Mouse (Mus musculus) embryo, embryonic 9.5 days (tissue): ENCODE measurements around the gene Adcy1.

Experiments
- DNase-seq: peaks from one replicate; pipeline ENCODE4 v3.0.0-alpha.2; 2017; ENCODE audit errors: extremely low spot score

The Adcy1 gene

GRCm38 (mm10) chr11:7063001-7063584, at the start of gene Adcy1:
Gene Adcy1 (plus strand): TSS chr11:7063489.
- DNase-seq = peak; percentile 48

- DNase-seq = no peak
These were observed 46.4 kb upstream of the Adcy1 start for GRCm38 (mm10) chr11:7016907-7017306.

GRCm38 (mm10) chr11:7018078-7018477, 45.2 kb upstream of the Adcy1 start:
- no peak for DNase-seq

- no peak for DNase-seq
These were observed 44.2 kb upstream of the Adcy1 start for GRCm38 (mm10) chr11:7019006-7019525.

GRCm38 (mm10) chr11:7033063-7033462, 30.2 kb upstream of the Adcy1 start:
- no peak for DNase-seq

GRCm38 (mm10) chr11:7039722-7040121, 23.6 kb upstream of the Adcy1 start:
- no peak for DNase-seq

- no peak for DNase-seq
These were observed 22.5 kb upstream of the Adcy1 start for GRCm38 (mm10) chr11:7040801-7041200.

GRCm38 (mm10) chr11:7047176-7047575, 16.1 kb upstream of the Adcy1 start:
- no peak for DNase-seq

GRCm38 (mm10) chr11:7047584-7047983, 15.7 kb upstream of the Adcy1 start:
- no peak for DNase-seq

GRCm38 (mm10) chr11:7053710-7054109, 9.6 kb upstream of the Adcy1 start:
- DNase-seq = no peak

- no peak for DNase-seq
These were observed 8.5 kb upstream of the Adcy1 start for GRCm38 (mm10) chr11:7054662-7055265.

GRCm38 (mm10) chr11:7055455-7056017, 7.8 kb upstream of the Adcy1 start:
- no peak for DNase-seq

GRCm38 (mm10) chr11:7056121-7056520, 7.2 kb upstream of the Adcy1 start:
- no peak for DNase-seq

- DNase-seq = no peak
These were observed 5.5 kb upstream of the Adcy1 start for GRCm38 (mm10) chr11:7057781-7058180.

GRCm38 (mm10) chr11:7061961-7062360, 1.3 kb upstream of the Adcy1 start:
- DNase-seq = no peak

- no peak for DNase-seq
These were observed 723 bp upstream of the Adcy1 start for GRCm38 (mm10) chr11:7062566-7062965.

GRCm38 (mm10) chr11:7063681-7064267, 485 bp downstream of the Adcy1 start:
- peak; percentile 48 for DNase-seq

GRCm38 (mm10) chr11:7064484-7065185, 1.3 kb downstream of the Adcy1 start:
- DNase-seq = peak; percentile 19

GRCm38 (mm10) chr11:7065388-7065787, 2.1 kb downstream of the Adcy1 start:
- DNase-seq = no peak

GRCm38 (mm10) chr11:7065876-7066275, 2.6 kb downstream of the Adcy1 start:
- no peak for DNase-seq

GRCm38 (mm10) chr11:7067263-7067662, 4.0 kb downstream of the Adcy1 start:
- no peak for DNase-seq
